Mouse (Mus musculus) hindbrain, embryonic 12.5 days (tissue): ENCODE measurements around the gene Lama5. TPM values are rescaled to one million over a fixed set of nuclear protein-coding genes. Genes with fewer than 3 reads are reported as not detected.

Experiments used
- ATAC-seq: fragments of 200-750 bp; cut with Nextera tagmentation; 2 replicates; pipeline ENCODE4 v1.8.0; 2017; ENCODE audit warnings: moderate TSS enrichment; ENCODE audit not compliant: low FRiP score
- H3K27ac ChIP-seq: fragments of 300-500 bp; sonication (generic); 2 replicates; pipeline ENCODE4 v1.5.1; 2016; ENCODE audit warnings: mild to moderate bottlenecking
- H3K27me3 ChIP-seq: fragments of 300-500 bp; sonication (generic); 2 replicates; pipeline ENCODE4 v1.6.1; 2016; ENCODE audit warnings: mild to moderate bottlenecking
- H3K36me3 ChIP-seq: fragments of 300-500 bp; sonication (generic); 2 replicates; pipeline ENCODE4 v1.6.1; 2016; ENCODE audit warnings: mild to moderate bottlenecking
- H3K4me1 ChIP-seq: fragments of 300-500 bp; sonication (generic); 2 replicates; pipeline ENCODE4 v1.6.1; 2016
- H3K4me2 ChIP-seq: fragments of 300-500 bp; sonication (generic); replicated peaks from 2 replicates; pipeline ENCODE4 v1.6.1; 2016; ENCODE audit warnings: mild to moderate bottlenecking
- H3K4me3 ChIP-seq: fragments of 300-500 bp; sonication (generic); 2 replicates; pipeline ENCODE4 v1.5.1; 2016; ENCODE audit warnings: mild to moderate bottlenecking
- H3K9ac ChIP-seq: fragments of 300-500 bp; sonication (generic); 2 replicates; pipeline ENCODE4 v1.6.1; 2016; ENCODE audit warnings: mild to moderate bottlenecking, moderate library complexity
- H3K9me3 ChIP-seq: fragments of 300-500 bp; sonication (generic); replicated peaks from 2 replicates; pipeline ENCODE4 v1.6.1; 2016; ENCODE audit warnings: mild to moderate bottlenecking
- WGBS: fragments of 180-500 bp; shearing (Covaris S2); methylation state at CpG from one replicate; pipeline ENCODE4 v1.1.7; 2016; 5-methylcytosine and 5-hydroxymethylcytosine counted together
- polyA plus RNA-seq: library from polyadenylated mRNA; unstranded; fragments of >200 nt; fragmentation: Nextera tagmentation; extraction: Ambion mirVana; gene quantifications from 2 replicates; pipeline ENCODE4 v1.2.1, GENCODE M21; 2016

The Lama5 gene
- polyA plus RNA-seq, 1 experiment from 2014 or later: 8.7 TPM

- no peaks in the 10 kb centered on the region for H3K9me3 ChIP-seq
- peaks cover 5% of the 10 kb centered on the region; the same call in 1 of the 2 replicates for H3K27me3 ChIP-seq
- H3K9ac ChIP-seq: no peak overlapping the region
- no peak overlapping the region for H3K4me3 ChIP-seq
- peaks cover 26% of the 10 kb centered on the region for H3K4me1 ChIP-seq
- ATAC-seq: no peak
- 90% methylated on average over 8 of the region's 8 CpGs for WGBS
- no peaks in the 10 kb centered on the region for H3K36me3 ChIP-seq
- H3K27ac ChIP-seq: no peak overlapping the region
- H3K4me2 ChIP-seq: no peak overlapping the region
These were observed 8.1 kb downstream of the Lama5 start for GRCm38 (mm10) chr2:180217587-180217986.

- H3K36me3 ChIP-seq: no peaks in the 10 kb centered on the region
- no peak for ATAC-seq
- WGBS: 55% methylated on average over 5 of the region's 5 CpGs
- H3K27ac ChIP-seq: no peak overlapping the region
- H3K4me3 ChIP-seq: no peak overlapping the region
- H3K27me3 ChIP-seq: no peaks in the 10 kb centered on the region
- H3K4me1 ChIP-seq: peaks cover 19% of the 10 kb centered on the region
- no peak overlapping the region for H3K4me2 ChIP-seq
- H3K9ac ChIP-seq: no peak overlapping the region
- H3K9me3 ChIP-seq: no peaks in the 10 kb centered on the region
These were observed 8.7 kb downstream of the Lama5 start for GRCm38 (mm10) chr2:180216921-180217320.

GRCm38 (mm10) chr2:180215951-180216350 lies 9.7 kb downstream of the Lama5 start:
- no peak for ATAC-seq
- H3K9ac ChIP-seq: no peak overlapping the region
- no peak overlapping the region for H3K4me2 ChIP-seq
- H3K27me3 ChIP-seq: no peaks in the 10 kb centered on the region
- H3K4me1 ChIP-seq: peaks cover 17% of the 10 kb centered on the region
- 83% methylated on average over 6 of the region's 6 CpGs for WGBS
- H3K9me3 ChIP-seq: no peaks in the 10 kb centered on the region
- no peak overlapping the region for H3K27ac ChIP-seq
- no peaks in the 10 kb centered on the region for H3K36me3 ChIP-seq
- no peak overlapping the region for H3K4me3 ChIP-seq

- 64% methylated on average over 8 of the region's 8 CpGs for WGBS
- H3K4me3 ChIP-seq: no peak overlapping the region
- no peak overlapping the region for H3K9ac ChIP-seq
- H3K36me3 ChIP-seq: no peaks in the 10 kb centered on the region
- H3K4me1 ChIP-seq: peaks cover 17% of the 10 kb centered on the region
- no peak overlapping the region for H3K4me2 ChIP-seq
- H3K27ac ChIP-seq: no peak overlapping the region
- no peaks in the 10 kb centered on the region for H3K9me3 ChIP-seq
- no peaks in the 10 kb centered on the region for H3K27me3 ChIP-seq
- no peak for ATAC-seq
These were observed 10.6 kb downstream of the Lama5 start for GRCm38 (mm10) chr2:180215011-180215461.

GRCm38 (mm10) chr2:180214352-180214978 lies 11.2 kb downstream of the Lama5 start:
- no peaks in the 10 kb centered on the region for H3K9me3 ChIP-seq
- H3K4me1 ChIP-seq: peaks cover 17% of the 10 kb centered on the region
- no peak overlapping the region for H3K4me3 ChIP-seq
- no peak for ATAC-seq
- H3K4me2 ChIP-seq: no peak overlapping the region
- H3K36me3 ChIP-seq: no peaks in the 10 kb centered on the region
- no peak overlapping the region for H3K27ac ChIP-seq
- 74% methylated on average over 4 of the region's 4 CpGs for WGBS
- no peak overlapping the region for H3K9ac ChIP-seq
- no peaks in the 10 kb centered on the region for H3K27me3 ChIP-seq

DNA sequence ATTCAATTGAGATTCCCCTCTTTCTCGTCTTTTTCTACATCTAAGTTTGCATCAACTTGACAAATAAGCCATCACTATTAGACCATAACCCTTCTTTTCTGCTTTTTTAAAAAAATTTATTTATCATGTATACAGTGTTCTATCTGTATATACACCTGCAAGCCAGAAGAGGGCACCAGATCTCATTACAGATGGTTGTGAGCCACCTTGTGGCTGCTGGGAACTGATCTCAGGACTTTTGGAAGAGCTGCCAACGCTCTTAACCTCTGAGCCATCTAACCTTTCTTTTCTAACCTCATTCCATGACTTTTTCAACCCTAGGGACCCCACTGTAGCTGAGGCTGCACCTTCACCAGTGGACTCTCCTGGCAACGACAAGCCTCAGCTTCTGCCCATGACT lies 13.4 kb downstream of the Lama5 start:
- Histone ChIP-seq H3K9me3 (no peaks in the 10 kb centered on the region), H3K4me2 (no peak overlapping the region), H3K27ac (no peak overlapping the region), H3K9ac (no peak overlapping the region), H3K27me3 (no peaks in the 10 kb centered on the region), H3K36me3 (no peaks in the 10 kb centered on the region), H3K4me3 (no peak overlapping the region), H3K4me1 (peaks cover 10% of the 10 kb centered on the region)
- ATAC-seq: no peak
- 88% methylated on average over 3 of the region's 3 CpGs for WGBS

DNA sequence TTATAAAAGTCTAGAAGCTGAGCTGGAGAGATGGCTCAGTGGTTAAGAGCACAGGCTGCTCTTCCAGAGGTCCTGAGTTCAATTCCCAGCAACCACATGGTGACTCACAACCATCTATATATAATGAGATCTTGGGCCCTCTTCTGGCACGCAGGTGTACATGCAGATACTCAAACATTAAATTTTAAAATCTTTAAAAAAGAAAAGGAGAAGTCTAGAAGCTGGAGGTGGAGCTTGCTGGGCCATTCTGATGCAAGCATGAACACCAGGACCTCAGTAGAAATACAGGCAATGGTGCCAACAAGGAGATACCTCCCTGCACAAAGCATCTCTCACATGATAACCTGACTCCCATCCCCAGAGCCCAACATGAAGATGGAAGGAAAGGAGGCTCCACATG lies 16.7 kb downstream of the Lama5 start:
- Histone ChIP-seq H3K9ac (no peak overlapping the region), H3K4me3 (no peak overlapping the region), H3K36me3 (no peaks in the 10 kb centered on the region), H3K27me3 (no peaks in the 10 kb centered on the region), H3K4me1 (peaks cover 17% of the 10 kb centered on the region), H3K4me2 (no peak overlapping the region), H3K27ac (no peak overlapping the region), H3K9me3 (no peaks in the 10 kb centered on the region)
- 78% methylated on average over 1 of the region's 1 CpGs for WGBS
- ATAC-seq: no peak

- Histone ChIP-seq H3K4me2 (no peak overlapping the region), H3K9ac (no peak overlapping the region), H3K36me3 (no peaks in the 10 kb centered on the region), H3K4me3 (no peak overlapping the region), H3K9me3 (no peaks in the 10 kb centered on the region), H3K27ac (no peak overlapping the region), H3K4me1 (peaks cover 21% of the 10 kb centered on the region), H3K27me3 (no peaks in the 10 kb centered on the region)
- WGBS: 70% methylated on average over 7 of the region's 7 CpGs
- no peak for ATAC-seq
These were observed 17.8 kb downstream of the Lama5 start for GRCm38 (mm10) chr2:180207840-180208239.

GRCm38 (mm10) chr2:180205956-180206280 lies 19.7 kb downstream of the Lama5 start:
- Histone ChIP-seq H3K36me3 (no peaks in the 10 kb centered on the region), H3K9me3 (no peaks in the 10 kb centered on the region), H3K9ac (no peak overlapping the region), H3K27me3 (no peaks in the 10 kb centered on the region), H3K27ac (peak overlapping the region; percentile 77), H3K4me1 (peaks cover 28% of the 10 kb centered on the region), H3K4me3 (no peak overlapping the region), H3K4me2 (no peak overlapping the region)
- ATAC-seq: 0 out of 2 replicates have a peak, but pooled peaks have one; percentile 2
- 90% methylated on average over 2 of the region's 2 CpGs for WGBS

DNA sequence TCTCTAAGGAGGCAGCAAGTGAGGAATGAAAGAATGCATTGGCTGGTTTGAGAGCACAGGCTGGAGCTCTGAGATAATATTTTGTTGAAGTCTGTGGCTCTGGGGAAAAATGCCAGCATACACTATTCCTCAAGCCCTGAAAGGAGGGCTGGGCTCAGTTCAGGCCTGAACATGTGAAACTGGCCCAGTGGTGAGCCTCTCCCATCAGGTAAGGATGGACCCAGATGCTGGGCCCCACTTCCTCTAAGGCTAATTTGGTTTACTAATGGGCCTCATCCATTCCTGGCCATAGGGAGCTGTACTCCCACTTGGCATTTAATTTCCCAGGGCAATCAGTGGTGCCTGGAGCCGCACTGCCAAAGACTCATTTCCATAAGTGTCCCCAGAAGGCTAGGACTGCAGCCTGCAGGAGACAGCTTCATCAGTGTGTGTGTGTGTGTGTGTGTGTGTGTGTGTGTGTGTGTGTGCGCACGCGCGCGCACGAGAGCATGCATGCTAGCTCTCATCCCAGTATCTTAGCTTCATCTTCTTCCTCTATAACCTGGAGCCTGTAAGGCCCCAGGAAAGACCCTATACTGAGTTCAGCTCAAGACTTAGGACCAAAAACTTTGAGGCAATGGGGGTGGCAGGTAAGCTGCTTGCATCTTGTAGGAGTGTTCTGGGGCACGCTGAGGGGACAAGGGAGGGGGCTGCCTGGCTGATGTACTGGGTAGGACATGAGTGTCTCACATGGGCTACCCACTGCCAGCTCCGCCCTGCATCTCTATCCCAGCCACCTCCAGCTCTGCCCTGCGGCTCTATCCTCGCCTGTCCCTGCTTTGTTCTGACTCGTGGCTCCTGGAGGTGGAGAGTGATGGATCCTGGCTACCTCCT lies 20.3 kb downstream of the Lama5 start:
- Histone ChIP-seq H3K36me3 (no peaks in the 10 kb centered on the region), H3K4me2 (no peak overlapping the region), H3K4me3 (no peak overlapping the region), H3K9ac (no peak overlapping the region), H3K27ac (peak overlapping the region; percentile 77), H3K9me3 (no peaks in the 10 kb centered on the region), H3K27me3 (no peaks in the 10 kb centered on the region), H3K4me1 (peaks cover 34% of the 10 kb centered on the region)
- ATAC-seq: peak; percentile 77
- 68% methylated on average over 12 of the region's 12 CpGs for WGBS

- H3K36me3 ChIP-seq: no peaks in the 10 kb centered on the region
- no peaks in the 10 kb centered on the region for H3K9me3 ChIP-seq
- no peak overlapping the region for H3K9ac ChIP-seq
- H3K27ac ChIP-seq: peak overlapping the region; percentile 77
- no peak overlapping the region for H3K4me3 ChIP-seq
- H3K27me3 ChIP-seq: no peaks in the 10 kb centered on the region
- WGBS: 86% methylated on average over 9 of the region's 9 CpGs
- no peak overlapping the region for H3K4me2 ChIP-seq
- peaks cover 35% of the 10 kb centered on the region for H3K4me1 ChIP-seq
- no peak for ATAC-seq
These were observed 21.2 kb downstream of the Lama5 start for GRCm38 (mm10) chr2:180204501-180204900.

- Histone ChIP-seq H3K27ac (no peak overlapping the region), H3K27me3 (no peaks in the 10 kb centered on the region), H3K4me3 (no peak overlapping the region), H3K9me3 (no peaks in the 10 kb centered on the region), H3K4me1 (peaks cover 39% of the 10 kb centered on the region), H3K9ac (no peak overlapping the region), H3K36me3 (no peaks in the 10 kb centered on the region), H3K4me2 (no peak overlapping the region)
- no peak for ATAC-seq
- WGBS: 69% methylated on average over 10 of the region's 10 CpGs
These were observed 22.9 kb downstream of the Lama5 start for GRCm38 (mm10) chr2:180202805-180203204.

- H3K9ac ChIP-seq: no peak overlapping the region
- H3K4me3 ChIP-seq: no peak overlapping the region
- WGBS: 89% methylated on average over 14 of the region's 14 CpGs
- ATAC-seq: no peak
- H3K27ac ChIP-seq: no peak overlapping the region
- no peak overlapping the region for H3K4me2 ChIP-seq
- no peaks in the 10 kb centered on the region for H3K27me3 ChIP-seq
- H3K36me3 ChIP-seq: no peaks in the 10 kb centered on the region
- no peaks in the 10 kb centered on the region for H3K9me3 ChIP-seq
- H3K4me1 ChIP-seq: peaks cover 42% of the 10 kb centered on the region
These were observed 23.4 kb downstream of the Lama5 start for GRCm38 (mm10) chr2:180202263-180202662.
